Mouse (Mus musculus): ENCODE measurements around the gene Olfr154.
"Not testable (repeated sequence)": the region's sequence is repeated elsewhere in the genome, so short reads cannot be mapped to it uniquely, and the experiment has no call there.

Gene Olfr154

DNA sequence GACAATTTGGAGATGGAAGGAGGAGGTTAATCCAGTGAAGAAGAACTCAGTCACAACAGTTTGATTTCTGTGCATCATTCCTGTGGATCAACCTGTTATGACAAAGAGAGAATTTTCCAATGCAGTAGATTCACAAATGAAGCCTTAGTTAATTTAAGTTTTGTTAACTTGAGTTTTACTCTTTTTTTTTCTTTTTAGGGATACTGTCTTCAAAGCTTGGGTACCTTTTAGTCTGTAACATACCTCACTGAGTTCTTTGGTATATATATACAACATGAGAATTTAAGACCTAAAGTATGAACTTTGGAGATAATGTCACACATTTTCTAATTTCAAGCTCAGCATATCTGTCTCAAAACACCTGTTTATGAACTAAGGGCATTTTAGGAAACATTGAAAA is at the start of gene Olfr154:
Olfr154 (minus strand) TSS at position 101 of the 400 bp plus-strand sequence.
- DNase-seq (ENCODE audit: low read depth, low spot score): not testable (repeated sequence)

DNA sequence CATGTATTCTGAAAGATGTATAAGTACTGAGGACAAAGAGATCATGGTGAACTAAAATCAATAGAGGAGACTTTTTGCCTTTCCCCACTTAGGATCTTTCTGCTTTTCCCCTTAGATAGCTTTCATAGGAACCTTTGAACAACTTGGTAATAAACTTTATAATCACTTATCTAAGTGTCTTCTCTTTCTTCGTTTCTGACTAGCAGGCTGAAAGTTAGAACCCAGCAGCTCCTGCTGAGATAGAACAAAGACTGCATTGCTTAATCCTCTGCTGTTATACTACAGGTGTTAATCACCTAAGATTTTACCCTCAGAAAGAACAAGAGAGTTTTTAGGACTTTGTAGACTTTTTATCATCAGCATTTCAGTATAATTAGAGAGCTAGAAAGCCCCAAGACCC is 46.9 kb upstream of the Olfr154 start:
- DNase-seq (ENCODE audit: low read depth, low spot score): no peak

DNA sequence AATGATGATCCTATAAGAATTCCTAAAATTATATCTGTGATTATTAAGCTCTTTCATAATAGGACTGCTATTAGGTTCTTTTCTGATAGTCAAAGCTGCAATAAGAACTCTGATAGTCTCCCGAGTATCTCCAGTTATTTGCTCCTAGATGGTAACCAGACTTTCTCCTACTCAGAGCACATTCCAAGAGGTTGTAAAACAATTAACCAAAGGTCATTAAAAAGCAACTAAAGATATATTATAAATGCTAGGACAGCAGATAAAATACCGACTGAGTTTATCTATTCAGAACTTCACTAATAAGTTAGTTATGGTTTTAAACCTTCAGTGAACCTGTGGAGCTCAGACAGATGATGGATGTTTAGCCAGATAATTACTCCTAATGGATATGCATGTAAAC is 46.4 kb upstream of the Olfr154 start:
- DNase-seq (ENCODE audit: low read depth, low spot score): not testable (repeated sequence)

DNA sequence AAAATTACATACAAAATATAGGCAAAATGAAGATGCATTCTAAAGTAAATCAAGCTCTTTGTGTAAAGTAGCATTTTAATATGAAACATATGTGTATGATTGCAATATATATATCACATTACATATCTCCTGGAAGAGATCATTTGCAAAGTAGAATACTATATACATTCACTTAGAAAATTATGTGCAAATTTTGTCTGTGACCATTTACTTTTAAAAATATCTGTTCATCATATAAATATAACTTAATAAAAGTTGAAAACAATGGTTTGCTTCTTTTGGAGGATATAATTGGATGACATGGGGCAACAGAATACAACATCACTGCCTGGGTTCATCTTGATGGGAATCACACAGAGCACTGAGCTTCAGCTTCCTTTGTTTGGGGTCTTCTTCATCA is 24.9 kb upstream of the Olfr154 start, which contains the start of gene Olfr1008:
Olfr1008 (plus strand) TSS at position 301 of the 400 bp plus-strand sequence.
- DNase-seq (ENCODE audit: low read depth, low spot score): no peak

DNA sequence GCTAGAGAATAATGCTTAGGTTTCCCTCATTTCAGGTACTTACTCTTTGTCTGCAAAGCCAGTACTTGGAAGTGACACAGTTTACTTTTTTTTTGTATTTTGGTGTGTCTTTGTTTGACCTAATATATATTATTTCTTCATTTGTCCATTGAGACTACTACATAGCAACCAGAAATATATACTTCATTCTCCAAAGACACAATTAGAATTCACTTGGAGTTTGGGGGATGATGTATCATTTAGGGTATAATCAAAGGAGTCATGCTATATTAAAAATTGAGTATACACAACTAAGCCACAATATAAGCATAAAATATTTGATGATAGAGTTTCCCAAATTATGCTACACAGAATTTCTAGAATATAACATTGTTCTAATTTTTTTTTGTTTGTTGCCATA is 14.4 kb upstream of the Olfr154 start, which contains the start of gene Olfr1006:
Olfr1006 (minus strand) TSS at position 101 of the 400 bp plus-strand sequence.
- DNase-seq (ENCODE audit: low read depth, low spot score): no peak

DNA sequence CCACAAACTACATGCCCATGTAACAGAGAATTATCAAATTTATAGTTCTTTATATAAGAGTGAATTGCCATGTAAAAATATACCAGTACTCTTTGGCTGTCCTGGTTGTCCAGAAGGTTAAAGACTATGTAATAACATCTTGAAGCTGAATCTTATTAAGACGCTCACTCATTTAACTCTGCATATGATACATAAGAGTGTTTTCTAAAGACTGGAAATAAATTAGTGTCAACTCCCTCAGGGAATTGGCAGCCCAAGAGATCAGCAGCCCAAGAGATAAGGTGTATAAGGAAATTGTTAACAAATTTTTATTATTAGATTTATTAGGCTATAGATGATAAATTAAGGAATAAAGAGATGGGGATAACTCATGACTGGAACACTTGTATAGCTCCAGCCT is 13.7 kb downstream of the Olfr154 start, which contains the start of gene Olfr1002:
Olfr1002 (minus strand) TSS at position 101 of the 400 bp plus-strand sequence.
- no peak for DNase-seq (ENCODE audit: low read depth, low spot score)

All from R1 (cell line).